Comparison of ENCODE assay signal across 21 mouse cellular contexts in the genomic region with DNA sequence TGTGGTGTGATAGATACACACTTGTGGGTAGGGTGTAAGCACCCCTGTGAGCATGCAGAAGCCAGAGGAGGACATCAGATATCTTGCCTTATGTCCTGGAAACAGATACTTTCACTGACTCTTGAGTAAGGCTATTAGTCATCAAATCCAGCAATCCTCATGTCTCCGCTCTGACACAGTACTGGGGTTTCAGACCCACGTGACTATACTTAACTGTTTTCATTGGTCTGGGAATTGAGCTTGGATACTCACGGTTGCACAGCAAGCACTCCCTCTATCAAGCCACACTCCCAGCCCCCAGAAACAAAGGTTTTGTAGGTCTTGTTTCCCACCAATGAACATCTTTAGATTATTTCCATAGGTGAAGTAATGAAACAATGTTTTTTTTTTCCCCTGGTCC. TPM values are rescaled to one million over a fixed set of nuclear protein-coding genes. Genes with fewer than 3 reads are reported as not detected.
DNase-seq lines count a peak whose midpoint lies in the region; ATAC-seq and TF ChIP-seq lines count a peak whose summit lies in the region.
"Had no signal": no experiment of that assay in that cellular context is flagged by ENCODE, and none has a peak within 500 bp of the region (broad histone marks: within the 10 kb centered on the region; RNA-seq: fewer than 3 reads in every experiment).

No protein-coding gene starts in this region.

- ATAC-seq in heart, embryonic 12.5 days (ENCODE audit: insufficient number of reproducible peaks, low FRiP score) = no peak
- ATAC-seq in heart, postnatal 0 days (ENCODE audit: insufficient read depth, low read depth) = no peak
- peak; percentile 4; the same call in 1 of the 2 replicates for ATAC-seq in lung, postnatal 0 days
- ATAC-seq: forebrain, embryonic 13.5 days; forebrain, postnatal 0 days; intestine, embryonic 16.5 days had no signal

- no peak for TF ChIP-seq CTCF in heart, postnatal 0 days (IDR thresholded peaks at IDR 0.05; ENCODE audit: low read depth)
- no peak for TF ChIP-seq CTCF in lung, postnatal 0 days (IDR thresholded peaks at IDR 0.05)

- H3K27ac ChIP-seq in heart, embryonic 12.5 days (ENCODE audit: poor library complexity, severe bottlenecking) = 0 out of 2 replicates have a peak overlapping the region, but pooled peaks have one; percentile 40
- H3K27ac ChIP-seq in heart, postnatal 0 days (ENCODE audit: low read depth) = peak overlapping the region; percentile 34; the same call in 1 of the 2 replicates
- H3K27ac ChIP-seq in lung, postnatal 0 days (ENCODE audit: low read length) = no peak overlapping the region
- H3K27ac ChIP-seq: embryonic facial prominence, embryonic 10.5 days; forebrain, embryonic 13.5 days; hindbrain, embryonic 15.5 days had no signal

- TF ChIP-seq POLR2A in myocyte (IDR thresholded peaks at IDR 0.05; ENCODE audit: insufficient read length, low read depth) = no peak

- intact Hi-C loops in heart, postnatal 25 days (cut with DNase I) = no loop called here

- H3K79me2 ChIP-seq in myocyte (ENCODE audit: control insufficient read depth, insufficient read depth) = no peaks in the 10 kb centered on the region

- H3K27me3 ChIP-seq in heart, embryonic 12.5 days (replicated peaks) = no peaks in the 10 kb centered on the region
- H3K27me3 ChIP-seq in heart, postnatal 0 days (ENCODE audit: control insufficient read depth, insufficient read depth, low read length) = no peaks in the 10 kb centered on the region
- no peaks in the 10 kb centered on the region for H3K27me3 ChIP-seq in lung, postnatal 0 days (replicated peaks; ENCODE audit: insufficient read depth, low read length)
- no peaks in the 10 kb centered on the region for H3K27me3 ChIP-seq in myocyte (ENCODE audit: control insufficient read depth, insufficient read depth, insufficient read length)
- H3K27me3 ChIP-seq: CH12.LX; forebrain, embryonic 13.5 days; hindbrain, embryonic 15.5 days had no signal

- DNase-seq in heart, postnatal 25 days (ENCODE audit: low spot score) = no peak
- no peak for DNase-seq in heart, postnatal 0 days (ENCODE audit: low spot score)
- DNase-seq in heart, adult 18-20 months = no peak
- DNase-seq in lung, postnatal 0 days (ENCODE audit: low spot score) = no peak
- no peak for DNase-seq in lung, postnatal 14 days
- no peak for DNase-seq in left cerebral cortex, adult 9 months (ENCODE audit: low spot score in 2 of 2)
- DNase-seq: adrenal gland, adult 8-10 months; adrenal gland, postnatal 36 days; cerebellum, adult 2 months; cerebellum, postnatal 10 days; forebrain, postnatal 0 days; gastrocnemius, postnatal 14 days; heart, postnatal 36 days had no signal

- no peaks in the 10 kb centered on the region for H3K36me3 ChIP-seq in heart, embryonic 12.5 days
- H3K36me3 ChIP-seq in heart, postnatal 0 days (replicated peaks; ENCODE audit: control insufficient read depth, insufficient read depth, low read length) = no peaks in the 10 kb centered on the region
- no peaks in the 10 kb centered on the region for H3K36me3 ChIP-seq in lung, postnatal 0 days (ENCODE audit: insufficient read depth, low read length)
- no peaks in the 10 kb centered on the region for H3K36me3 ChIP-seq in myocyte (ENCODE audit: control insufficient read depth, insufficient read depth)
- H3K36me3 ChIP-seq: embryonic facial prominence, embryonic 10.5 days; hindbrain, embryonic 15.5 days had no signal

- TF ChIP-seq EP300 in heart, postnatal 0 days (IDR thresholded peaks at IDR 0.05; ENCODE audit: low read depth) = no peak
- TF ChIP-seq EP300 in lung, postnatal 0 days (IDR thresholded peaks at IDR 0.05) = no peak

- no peak overlapping the region for H3K9ac ChIP-seq in heart, embryonic 12.5 days
- H3K9ac ChIP-seq in heart, postnatal 0 days (replicated peaks; ENCODE audit: low read depth, low read length) = no peak overlapping the region
- no peak overlapping the region for H3K9ac ChIP-seq in lung, postnatal 0 days (replicated peaks; ENCODE audit: low read depth)
- H3K9ac ChIP-seq: forebrain, embryonic 13.5 days; forebrain, postnatal 0 days; hindbrain, embryonic 15.5 days had no signal

- WGBS in heart, embryonic 12.5 days = 43% methylated on average over 3 of the region's 3 CpGs
- WGBS in heart, postnatal 0 days = 36% methylated on average over 3 of the region's 3 CpGs
- 63% methylated on average over 3 of the region's 3 CpGs for WGBS in lung, postnatal 0 days

- H3K9me3 ChIP-seq in heart, embryonic 12.5 days (replicated peaks) = no peaks in the 10 kb centered on the region
- H3K9me3 ChIP-seq in heart, postnatal 0 days (replicated peaks; ENCODE audit: control insufficient read depth, low read length) = no peaks in the 10 kb centered on the region
- no peaks in the 10 kb centered on the region for H3K9me3 ChIP-seq in lung, postnatal 0 days (ENCODE audit: low read length)
- H3K9me3 ChIP-seq: embryonic facial prominence, embryonic 10.5 days; forebrain, embryonic 13.5 days; hindbrain, embryonic 15.5 days had no signal

- no peak overlapping the region for H3K4me3 ChIP-seq in heart, embryonic 12.5 days
- no peak overlapping the region for H3K4me3 ChIP-seq in heart, postnatal 0 days (ENCODE audit: low read depth, low read length)
- H3K4me3 ChIP-seq in lung, postnatal 0 days (ENCODE audit: low read depth, low read length) = no peak overlapping the region
- H3K4me3 ChIP-seq in myocyte = no peak overlapping the region
- H3K4me3 ChIP-seq: embryonic facial prominence, embryonic 10.5 days; forebrain, embryonic 13.5 days; hindbrain, embryonic 15.5 days had no signal

- no peak overlapping the region for H3K4me2 ChIP-seq in heart, embryonic 12.5 days
- H3K4me2 ChIP-seq in heart, postnatal 0 days (ENCODE audit: low read depth, low read length) = no peak overlapping the region
- no peak overlapping the region for H3K4me2 ChIP-seq in lung, postnatal 0 days (replicated peaks; ENCODE audit: low read depth, low read length)
- peak overlapping the region; percentile 8 for H3K4me2 ChIP-seq in myocyte (ENCODE audit: low read depth)
- H3K4me2 ChIP-seq: forebrain, embryonic 13.5 days; heart, embryonic 11.5 days; hindbrain, embryonic 15.5 days had no signal

- H3K4me1 ChIP-seq in heart, embryonic 12.5 days (replicated peaks) = peaks cover 28% of the 10 kb centered on the region
- H3K4me1 ChIP-seq in heart, postnatal 0 days (ENCODE audit: control insufficient read depth, insufficient read depth) = peaks cover 31% of the 10 kb centered on the region; the same call in 1 of the 2 replicates
- H3K4me1 ChIP-seq in lung, postnatal 0 days (ENCODE audit: insufficient read depth, low read depth, low read length) = no peaks in the 10 kb centered on the region
- H3K4me1 ChIP-seq: embryonic facial prominence, embryonic 10.5 days had no signal

- H3ac ChIP-seq in myocyte (ENCODE audit: control insufficient read depth, insufficient read length) = no peak overlapping the region

TF ChIP-seq in myocyte, 11 proteins besides CTCF, POLR2A, EP300 and RAD21:
- TF ChIP-seq USF1 (IDR thresholded peaks at IDR 0.05; ENCODE audit: low read depth) (peak; percentile 76), E2F4 (IDR thresholded peaks at IDR 0.05; ENCODE audit: insufficient read depth) (no peak)

RNA-seq across cellular contexts. Expression of gene Adamts1, which starts 56.5 kb away (rescaled TPM):
- 89.3 and 89.7 TPM in 2 replicates for polyA plus RNA-seq in heart, embryonic 12.5 days (2016; fragmentation: Nextera tagmentation; extraction: Ambion mirVana)
- 10 to 100 TPM; 26.9 to 28.0 TPM for total RNA-seq in heart, postnatal 25 days (2021)
- 93.8 and 100 TPM in 2 replicates for total RNA-seq in heart, postnatal 0 days (2014; rRNA removed; ENCODE audit: low replicate concordance)
- polyA plus RNA-seq in heart, postnatal 0 days (2015; fragmentation: Nextera tagmentation; extraction: Ambion mirVana) = 19.9 TPM in 2 replicates
- total RNA-seq in heart, adult 18-20 months (2021) = 10 to 100 TPM; 25.9 to 37.0 TPM
- 59.1 and 59.7 TPM in 2 replicates for polyA plus RNA-seq in lung, postnatal 0 days (2015; fragmentation: Nextera tagmentation; extraction: Ambion mirVana)
- polyA plus RNA-seq in myocyte (2012; fragmentation: generic; extraction: Trizol) = 14.9 TPM
- total RNA-seq: CH12.LX had no signal
